Mouse (Mus musculus): ENCODE measurements around the gene Hsdl1.

GRCm38 (mm10) chr8:119557132-119557531 is 17.9 kb downstream of the Hsdl1 start:
- TF ChIP-seq CTCF (IDR thresholded peaks at IDR 0.05; ENCODE audit: borderline replicate concordance, control insufficient read depth, extremely low read depth, insufficient read depth, low read length, poor library complexity): no peak
- no peak for TF ChIP-seq POLR2A (IDR thresholded peaks at IDR 0.05; ENCODE audit: control insufficient read depth, extremely low read depth, insufficient read depth, low read length, poor library complexity)
